Mouse (Mus musculus) urinary bladder, postnatal 14 days (tissue): ENCODE results near the gene Slc4a8.
"Not testable (repeated sequence)": the region's sequence is repeated elsewhere in the genome, so short reads cannot be mapped to it uniquely, and the experiment has no call there.

Source experiments
- DNase-seq: peaks from one replicate; pipeline ENCODE4 v3.0.0; 2021; ENCODE audit warnings: low spot score

The Slc4a8 gene

DNA sequence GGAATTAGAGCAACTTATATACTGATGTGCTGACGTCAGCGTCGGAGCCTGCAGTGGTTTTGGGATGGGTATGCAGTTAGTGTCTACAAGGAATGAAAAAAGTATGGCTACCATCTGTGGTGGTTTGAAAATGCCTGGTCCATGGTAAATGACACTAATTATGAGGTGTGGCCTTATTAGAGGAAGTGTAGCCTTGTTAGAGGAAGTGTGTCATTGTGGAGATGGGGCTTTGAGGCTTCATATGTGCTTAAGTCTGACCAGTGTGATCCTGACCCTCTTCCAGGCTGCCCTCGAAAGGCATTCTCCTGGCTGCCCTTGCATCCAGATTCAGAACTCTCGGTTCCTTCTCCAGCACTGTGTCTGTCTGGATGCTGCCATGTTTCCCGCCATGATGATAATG is 18.3 kb upstream of the Slc4a8 start:
- DNase-seq, result no peak

DNA sequence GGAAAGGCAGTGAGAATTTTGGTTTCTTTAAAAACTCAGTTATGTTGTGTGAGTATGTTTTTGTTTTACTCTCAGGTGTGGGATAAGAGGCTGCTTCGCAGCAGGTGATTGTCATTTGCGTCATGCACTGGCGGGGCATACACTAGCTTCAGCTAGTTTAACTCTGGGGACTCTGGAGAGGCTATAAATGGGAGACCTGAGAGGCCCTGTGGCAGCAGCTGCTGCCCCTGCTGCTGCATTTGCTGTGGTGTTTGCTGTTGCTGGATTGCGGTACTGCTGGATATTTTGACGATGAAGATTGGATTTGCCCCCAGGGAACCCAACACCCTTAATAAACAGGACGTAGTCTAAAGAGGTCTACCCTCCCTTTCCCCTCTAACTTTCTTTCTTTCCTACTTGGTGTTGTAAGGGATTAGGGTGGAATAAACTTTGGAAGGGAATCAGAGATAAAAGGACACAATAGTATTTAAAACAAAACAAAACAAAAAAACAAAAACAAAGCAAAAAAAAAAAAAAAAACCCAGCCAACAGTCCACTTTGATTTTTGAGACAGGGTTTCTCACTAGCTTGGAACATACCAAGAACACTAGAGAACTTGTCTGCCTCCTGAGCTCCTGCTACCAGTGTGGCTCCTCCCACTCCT is 14.9 kb upstream of the Slc4a8 start:
- no peak for DNase-seq

DNA sequence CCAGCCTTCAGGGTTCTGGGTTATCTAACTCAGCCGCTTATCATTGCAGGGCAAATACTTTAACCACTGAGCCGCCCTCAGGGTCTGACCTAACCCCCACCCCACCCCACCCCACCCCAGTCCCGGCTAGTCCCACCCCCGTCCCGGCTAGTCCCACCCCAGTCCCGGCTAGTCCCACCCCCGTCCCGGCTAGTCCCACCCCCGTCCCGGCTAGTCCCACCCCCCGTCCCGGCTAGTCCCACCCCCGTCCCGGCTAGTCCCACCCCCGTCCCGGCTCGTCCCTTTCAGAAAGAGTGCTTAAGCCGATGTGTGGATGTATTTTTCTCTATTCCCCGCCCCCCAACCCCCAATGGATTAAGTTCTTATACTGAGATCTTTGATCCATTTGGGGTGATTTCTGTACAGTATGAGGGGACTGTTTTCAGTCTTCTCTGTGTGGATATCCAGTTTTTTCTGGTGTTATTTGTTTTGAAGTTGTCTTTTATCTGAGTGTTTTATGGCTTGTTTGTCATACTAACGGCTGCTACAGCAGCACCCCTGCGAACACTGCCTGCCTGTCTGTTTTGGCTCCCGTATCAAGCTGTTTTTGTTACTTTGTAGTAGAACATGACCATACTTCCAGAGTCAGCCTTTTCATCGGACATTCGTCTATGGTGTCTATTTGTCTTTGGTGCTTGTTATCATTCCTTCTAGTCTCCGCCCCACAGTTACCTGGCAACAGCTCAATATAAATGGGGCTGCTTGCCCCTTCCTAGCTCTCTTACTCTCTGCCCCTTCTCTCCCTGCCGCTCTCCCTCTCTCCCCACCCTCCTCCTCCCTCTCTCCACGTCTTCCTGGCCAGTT is 14.2 kb upstream of the Slc4a8 start:
- DNase-seq, result no peak

DNA sequence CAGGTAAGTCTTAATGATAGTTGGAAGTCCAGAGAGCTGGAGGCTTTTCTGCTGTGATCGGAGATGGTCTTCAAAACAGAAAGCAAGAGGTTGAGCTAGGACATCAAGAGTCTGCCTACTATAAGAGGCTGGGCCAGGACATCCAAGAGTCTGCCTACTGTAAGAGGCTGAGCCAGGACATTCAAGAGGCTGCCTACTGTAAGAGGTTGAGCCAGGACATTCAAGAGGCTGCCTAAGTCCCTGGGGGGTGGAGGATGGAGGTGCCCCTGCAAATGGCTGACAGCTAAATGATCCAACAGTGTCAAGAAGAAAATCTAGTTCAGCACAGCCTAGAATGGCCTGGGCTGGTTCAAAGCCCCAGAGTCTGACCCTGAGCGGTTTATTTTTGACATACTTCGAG is 13.0 kb upstream of the Slc4a8 start:
- DNase-seq, result no peak

DNA sequence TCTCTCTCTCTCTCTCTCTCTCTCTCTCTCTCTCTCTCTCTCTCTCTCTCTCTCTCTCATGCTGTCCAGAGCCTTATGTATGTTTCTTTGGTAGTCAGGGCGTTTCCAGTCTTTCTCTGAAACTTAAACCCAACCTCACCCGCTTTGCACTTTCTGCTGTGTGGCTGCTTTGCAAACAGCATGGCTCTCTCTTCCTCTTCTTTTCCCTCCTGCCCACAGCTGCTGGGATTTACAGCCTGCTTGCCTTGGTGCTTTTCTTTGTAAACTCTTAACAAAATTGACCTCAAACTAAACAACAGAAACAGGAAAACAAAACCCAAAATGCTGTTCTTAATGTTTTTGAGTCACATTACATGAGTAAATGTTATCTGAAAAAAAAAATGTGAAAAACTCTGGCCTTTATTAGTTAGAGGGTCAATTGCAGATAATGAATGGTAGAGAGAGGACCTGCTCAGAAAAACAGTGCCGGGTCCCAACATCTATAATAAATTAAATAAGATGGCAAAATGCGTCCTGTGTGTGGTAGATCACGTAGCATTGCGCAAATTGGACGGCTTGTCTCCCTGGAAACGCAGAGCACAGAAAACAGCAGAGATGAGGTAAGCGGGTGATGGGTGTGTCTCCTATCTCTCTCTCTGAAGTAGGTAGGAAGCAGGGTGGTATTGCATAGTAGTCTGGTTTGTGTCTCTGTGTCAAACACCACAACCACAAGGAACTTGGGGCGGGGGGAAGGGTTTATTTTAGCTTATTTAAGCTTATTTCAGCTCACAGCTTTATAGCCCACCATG is 11.6 kb upstream of the Slc4a8 start:
- no peak for DNase-seq

DNA sequence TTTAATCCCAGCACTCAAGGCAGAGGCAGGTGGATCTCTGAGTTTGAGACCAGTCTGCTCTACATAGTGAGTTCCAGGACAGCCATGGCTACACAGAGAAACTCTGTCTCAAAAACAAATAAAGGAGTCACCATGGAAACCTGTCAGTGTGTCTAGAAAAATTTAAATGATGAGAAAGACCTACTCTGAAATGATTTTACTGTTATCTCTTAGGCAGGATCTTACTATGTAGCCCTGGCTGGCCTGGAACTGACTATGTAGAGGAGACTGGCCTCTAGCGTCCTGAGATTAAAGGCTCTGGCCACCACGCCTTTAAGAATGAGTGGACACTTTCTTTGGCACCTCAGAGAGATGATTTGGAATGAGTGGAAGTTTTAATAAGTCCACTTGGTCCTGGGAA is 9.1 kb upstream of the Slc4a8 start:
- no peak for DNase-seq

DNA sequence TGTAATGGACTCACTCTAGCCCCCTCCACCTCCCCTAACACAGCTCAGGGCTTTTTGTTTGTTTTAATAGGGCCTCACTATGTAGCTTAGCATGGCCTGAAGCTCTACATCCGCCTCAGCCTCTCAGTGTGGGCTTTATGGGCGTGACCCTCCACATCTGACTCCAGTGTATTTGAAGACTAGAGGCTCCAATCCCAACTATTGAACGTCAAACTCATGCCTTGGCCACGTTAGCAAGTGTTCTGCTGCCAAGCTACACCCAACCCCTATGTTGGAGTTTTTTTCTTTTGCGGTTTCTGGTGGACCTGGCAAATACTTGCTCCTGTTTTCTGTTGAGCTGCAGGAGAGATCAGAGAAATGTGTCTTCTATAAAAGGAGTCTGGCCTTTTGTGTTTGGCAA is 8.5 kb upstream of the Slc4a8 start:
- DNase-seq, result no peak

DNA sequence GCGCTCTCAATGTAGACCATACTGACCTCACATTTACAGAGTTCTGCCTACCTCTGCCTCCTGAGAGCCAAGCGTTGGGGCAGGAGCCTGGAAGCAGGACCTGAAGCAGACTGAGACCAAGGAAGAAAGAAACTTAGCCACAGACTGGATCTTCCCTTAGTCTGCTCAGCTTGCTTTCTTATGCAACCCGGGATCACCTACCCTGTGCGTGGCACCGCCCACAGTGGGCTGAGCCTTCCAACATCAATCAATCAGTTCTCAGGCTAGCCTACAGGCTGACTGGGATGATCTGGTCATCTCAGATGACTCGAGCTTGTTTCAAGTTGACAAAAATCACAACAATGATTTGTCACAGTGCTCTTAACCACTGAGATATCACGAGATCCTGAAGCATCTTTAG is 7.5 kb upstream of the Slc4a8 start:
- DNase-seq, result no peak

DNA sequence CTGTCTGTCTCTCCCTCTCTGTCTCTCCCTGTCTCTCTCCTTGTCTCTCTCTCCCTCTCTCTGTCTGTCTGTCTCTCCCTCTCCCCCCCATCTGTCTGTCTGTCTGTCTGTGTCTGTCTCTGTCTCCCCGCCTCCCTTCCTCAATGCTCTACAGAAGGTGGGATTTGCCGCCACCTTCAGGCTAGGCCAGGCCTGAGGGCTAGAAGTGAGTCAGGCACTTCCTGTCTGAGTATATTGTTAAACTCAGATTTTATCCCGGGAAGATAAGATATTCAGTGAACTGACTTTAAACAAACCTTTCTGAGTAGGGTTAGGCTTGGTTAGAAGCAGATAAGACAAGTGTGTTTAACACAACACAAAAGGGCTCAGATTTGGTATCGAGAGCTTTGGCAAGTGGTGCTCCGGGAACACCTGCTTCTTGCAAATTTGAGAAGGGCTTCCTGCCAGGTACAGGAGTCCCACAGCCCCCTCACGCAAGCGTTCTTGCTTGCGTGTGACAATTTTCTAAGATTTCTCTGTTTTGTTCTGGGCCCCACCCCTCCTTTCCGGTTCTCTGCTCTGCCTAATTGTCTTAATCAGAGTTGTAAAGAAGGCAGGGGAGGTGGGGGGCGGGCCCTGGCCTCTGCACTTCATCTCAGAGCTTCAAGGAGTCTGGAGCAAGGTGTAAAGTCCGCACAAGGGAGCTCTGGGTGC is 6.6 kb upstream of the Slc4a8 start:
- DNase-seq, result peak; percentile 71

DNA sequence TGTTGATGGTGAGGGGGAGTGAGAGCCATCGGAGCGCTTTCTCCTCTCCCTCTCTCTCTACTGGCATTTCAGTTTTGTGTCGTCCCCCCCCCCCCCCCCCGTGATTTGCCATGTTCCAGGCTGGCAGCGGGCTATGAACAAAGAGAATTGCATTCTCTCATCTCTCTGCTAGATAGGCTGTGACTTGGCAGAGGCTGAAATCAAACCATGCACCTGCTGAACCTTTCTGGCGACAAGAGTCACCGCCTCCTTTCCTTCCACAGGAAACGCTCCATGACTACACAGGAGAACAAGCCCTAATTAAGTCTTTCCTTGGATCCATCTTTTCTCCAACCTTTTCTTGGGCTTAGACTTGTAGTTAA is 6.1 kb upstream of the Slc4a8 start:
- no peak for DNase-seq

DNA sequence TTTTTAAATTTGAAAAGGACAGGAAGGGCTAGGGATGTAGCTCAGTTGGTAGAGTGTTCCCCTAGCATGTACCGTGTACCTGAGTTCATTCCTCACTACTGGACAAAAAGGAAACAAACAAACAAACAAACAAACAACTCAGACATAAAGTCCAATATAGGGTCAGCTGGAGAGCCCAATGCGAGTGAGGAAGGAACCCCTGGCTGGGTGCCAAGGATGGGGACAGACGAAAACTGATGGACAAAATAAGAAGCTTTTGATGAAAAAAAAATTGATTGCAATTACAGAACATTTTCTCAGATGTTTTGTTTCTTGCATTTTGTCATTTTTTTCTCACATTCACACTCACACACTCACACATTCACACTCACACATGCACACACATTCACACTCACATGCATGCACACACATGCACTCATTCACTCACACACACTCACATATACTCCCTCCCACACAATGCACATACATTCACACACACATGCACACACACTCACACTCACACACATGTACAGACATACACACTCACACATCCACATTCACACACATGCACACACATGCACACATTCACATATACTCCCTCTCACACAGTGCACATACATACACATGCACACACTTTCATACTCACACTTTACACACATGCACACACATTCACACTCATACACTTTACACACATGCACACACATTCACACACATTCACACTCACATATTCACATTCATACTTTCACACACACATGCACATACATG is 5.5 kb upstream of the Slc4a8 start:
- DNase-seq, result no peak

DNA sequence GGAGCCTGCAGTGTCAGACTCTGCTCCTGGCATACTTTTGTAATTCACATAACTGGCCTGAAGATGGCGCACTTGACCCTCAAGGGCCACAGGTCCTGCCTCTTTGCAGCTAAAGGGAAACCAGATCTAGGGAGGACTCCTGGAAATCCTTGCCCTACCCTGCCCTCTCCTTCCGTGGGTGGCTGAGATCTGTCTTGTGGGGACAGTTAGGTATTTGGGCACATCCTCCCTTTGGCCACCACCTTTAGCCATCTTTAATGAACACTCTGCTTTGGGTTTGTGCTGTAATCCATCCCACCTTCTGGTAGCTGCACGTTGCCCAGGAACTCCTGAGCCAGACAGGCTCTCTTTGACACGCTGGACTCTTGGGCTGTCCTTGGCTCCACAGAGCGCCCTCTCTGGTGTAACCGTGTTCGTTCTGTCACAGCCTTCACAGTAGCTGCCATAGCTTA is 4.0 kb upstream of the Slc4a8 start:
- DNase-seq, result peak; percentile 74

DNA sequence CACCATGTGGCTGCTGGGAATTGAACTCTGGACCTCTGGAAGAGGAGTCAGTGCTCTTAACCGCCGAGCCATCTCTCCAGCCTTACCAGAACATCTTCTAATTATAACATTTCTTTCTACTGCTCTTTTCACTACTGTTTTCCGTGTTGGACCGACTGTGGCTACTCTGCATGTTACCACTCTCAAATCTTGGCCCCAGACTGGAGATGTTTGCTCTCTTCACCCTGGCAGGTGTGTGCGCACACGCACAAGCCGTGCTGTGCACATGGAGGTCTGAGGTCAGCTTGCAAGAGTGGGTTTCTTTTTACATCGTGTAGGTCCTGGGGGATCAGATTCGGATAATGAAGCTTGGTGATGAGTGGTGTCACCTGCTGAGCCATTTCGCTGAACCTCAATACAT is 2.3 kb upstream of the Slc4a8 start:
- no peak for DNase-seq

DNA sequence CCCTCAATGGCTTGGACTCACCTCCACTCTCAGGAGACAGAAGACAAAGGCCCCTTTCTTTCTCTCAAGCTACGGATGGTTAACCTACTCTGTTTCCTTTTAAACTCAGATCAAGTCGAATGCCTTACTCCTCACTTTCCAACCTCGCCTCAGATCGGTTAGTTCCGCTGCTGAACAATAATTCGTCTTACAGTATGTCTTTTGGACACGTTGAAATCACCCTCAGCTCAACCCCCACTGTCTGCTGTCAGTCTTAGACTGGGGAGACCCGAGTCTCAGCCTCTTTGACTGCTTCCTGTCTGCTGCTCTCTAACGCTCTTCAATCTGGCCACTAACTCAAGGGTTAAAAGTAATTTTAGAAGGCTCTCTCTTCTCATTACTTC is 520 bp upstream of the Slc4a8 start:
- no peak for DNase-seq

DNA sequence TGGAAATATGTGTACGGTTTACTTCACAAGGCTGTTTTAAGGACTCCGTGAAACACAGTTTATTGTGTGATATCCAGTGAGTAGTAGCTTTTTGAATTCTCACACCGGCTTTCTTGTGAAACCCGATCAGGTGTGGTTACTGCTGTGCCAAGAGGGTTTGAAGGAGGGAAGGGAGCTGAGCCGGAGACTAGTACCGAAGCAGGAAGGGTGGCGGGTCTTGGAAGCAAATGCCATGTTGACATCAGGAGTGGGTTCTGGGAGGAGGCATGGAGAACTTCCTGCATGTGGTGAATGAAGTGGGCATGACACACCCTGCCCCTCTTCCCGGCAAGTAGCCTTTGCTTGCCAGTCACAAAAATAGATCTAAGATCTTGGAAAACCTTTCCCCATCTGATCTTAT is 1.1 kb downstream of the Slc4a8 start:
- DNase-seq, result no peak

DNA sequence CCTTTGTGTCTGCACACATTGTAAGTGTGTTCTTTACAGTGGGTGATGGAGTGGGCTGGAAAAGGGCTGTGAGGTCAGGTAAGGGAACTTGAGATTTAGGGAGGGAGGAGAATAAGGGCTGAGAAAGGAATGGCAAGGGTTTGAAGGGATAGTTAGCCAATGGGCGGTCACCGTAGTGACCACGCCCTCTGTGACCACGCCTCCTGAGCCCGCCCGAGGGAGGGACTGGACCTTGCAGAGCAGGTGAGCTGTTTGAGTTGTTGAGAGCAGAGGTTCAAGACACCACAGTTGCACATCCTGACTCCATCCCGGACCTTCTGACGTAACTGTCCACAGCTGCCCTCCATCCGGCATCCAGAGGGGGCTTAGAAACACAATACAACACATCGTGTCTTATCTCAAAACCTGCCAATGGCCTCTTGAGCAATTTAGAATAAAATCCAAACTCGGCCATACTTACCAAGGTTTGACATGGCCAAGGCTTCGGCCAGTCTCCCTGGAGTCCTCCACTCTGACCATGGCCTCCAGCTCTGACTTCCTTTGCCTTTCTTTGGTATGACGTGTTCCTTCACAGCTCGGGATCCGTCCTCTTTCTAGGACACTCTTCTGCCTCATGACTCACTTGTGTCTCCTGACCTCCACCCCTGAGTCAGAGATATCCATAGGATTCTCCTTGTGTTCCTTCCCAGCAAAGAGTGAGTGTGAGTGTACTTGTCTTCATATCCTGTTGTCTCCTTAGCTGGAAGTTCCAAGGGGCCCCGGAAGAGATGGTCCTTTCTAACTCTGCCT is 2.8 kb downstream of the Slc4a8 start:
- DNase-seq, result no peak

DNA sequence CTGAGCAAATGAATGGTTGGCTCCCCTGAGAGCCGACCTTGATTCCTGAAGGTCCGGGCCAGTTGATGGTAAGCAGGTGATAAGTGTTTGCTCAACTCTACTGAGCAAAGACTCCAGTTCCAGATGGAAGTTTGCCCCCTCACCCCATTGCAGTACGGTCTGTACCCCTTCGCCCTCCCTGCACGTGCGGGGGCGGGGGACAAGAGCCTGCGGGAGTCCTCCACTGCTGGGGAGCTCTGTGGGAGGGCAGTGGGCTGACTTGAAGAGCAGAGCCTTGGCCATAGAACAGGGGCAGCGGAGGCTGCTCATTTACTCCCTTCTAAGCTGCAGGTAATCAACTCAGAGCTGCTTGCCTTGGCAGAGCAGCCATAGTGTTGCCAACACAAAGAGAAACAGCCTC is 5.3 kb downstream of the Slc4a8 start:
- DNase-seq, result no peak

DNA sequence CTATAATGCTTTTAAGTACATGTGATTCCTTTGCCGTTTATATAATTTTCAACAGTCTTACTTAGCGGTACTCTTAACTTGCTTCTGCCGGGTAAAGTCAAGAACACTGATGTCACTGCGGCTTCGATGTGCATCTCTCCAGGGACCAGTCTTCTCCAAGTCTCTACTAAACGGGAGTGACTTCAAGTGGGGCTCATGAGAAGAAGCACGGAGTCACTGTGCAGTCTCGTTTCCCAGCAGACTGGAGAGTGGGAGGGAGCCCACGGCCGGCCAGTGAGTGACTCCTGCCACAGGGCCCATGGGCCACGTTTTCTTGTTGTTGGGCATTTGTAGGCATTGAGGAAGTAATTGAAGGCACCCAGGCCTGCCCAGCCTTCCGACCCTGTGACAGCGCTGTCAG is 6.3 kb downstream of the Slc4a8 start:
- DNase-seq, result no peak

DNA sequence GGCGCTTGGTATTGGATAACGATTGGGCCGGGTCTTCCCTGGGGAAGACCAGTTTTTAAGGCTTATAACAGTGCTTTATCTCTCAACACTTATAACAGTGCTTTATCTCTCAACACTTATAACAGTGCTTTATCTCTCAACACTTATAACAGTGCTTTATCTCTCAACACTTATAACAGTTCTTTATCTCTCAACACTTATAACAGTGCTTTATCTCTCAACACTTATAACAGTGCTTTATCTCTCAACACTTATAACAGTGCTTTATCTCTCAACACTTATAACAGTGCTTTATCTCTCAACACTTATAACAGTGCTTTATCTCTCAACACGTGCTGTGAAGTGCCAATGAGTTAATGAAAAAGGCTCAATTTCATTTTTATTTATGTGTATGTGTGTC is 7.5 kb downstream of the Slc4a8 start:
- not testable (repeated sequence) for DNase-seq

DNA sequence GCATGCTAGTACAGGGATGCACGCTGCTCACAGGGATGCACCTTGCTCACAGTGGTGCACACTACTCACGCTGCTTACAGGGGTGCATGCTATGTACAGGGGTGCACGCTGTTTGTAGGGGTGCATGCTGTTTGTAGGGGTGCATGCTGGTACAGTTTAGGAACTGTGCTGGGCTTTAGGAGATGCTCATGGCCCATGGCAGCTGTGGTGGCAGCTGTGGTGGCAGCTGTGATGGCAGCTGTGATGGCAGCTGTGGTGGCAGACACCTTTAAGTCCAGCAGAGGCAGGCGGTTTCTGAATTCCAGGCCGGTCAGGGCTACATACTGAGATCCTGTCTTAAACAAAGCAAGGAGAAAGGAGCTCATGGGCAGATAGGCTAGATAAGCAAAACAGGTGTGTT is 8.8 kb downstream of the Slc4a8 start:
- no peak for DNase-seq

DNA sequence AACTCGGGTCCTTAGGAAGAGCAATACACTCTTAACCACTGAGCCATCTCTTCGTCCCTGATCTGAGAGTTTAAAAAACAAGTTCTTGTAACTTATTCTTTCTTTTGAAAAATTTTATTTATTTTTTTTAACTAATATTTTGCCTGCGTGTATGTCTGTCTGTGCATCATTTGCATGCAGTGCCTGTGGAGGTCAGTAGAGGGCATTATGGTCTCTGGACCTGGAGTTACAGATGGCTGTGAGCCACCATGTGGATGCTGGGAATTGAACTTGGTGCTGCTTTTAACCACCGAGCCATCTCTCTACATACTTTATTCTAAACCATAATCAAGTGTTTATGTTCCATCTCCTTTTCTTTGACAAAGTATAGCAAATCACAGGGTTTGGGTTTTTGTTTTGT is 11.1 kb downstream of the Slc4a8 start:
- DNase-seq, result no peak
